Mouse (Mus musculus) ES-Bruce4 (cell line): ENCODE results near the gene Ctxn2. TPM values are rescaled to one million over a fixed set of nuclear protein-coding genes. Genes with fewer than 3 reads are reported as not detected.

ENCODE experiments used
- H3K27ac ChIP-seq: 2 replicates; pipeline ENCODE4 v1.5.1; 2012; ENCODE audit warnings: low read length, inconsistent platforms; ENCODE audit not compliant: insufficient read depth
- H3K27me3 ChIP-seq: 2 replicates; pipeline ENCODE4 v1.6.1; 2012; ENCODE audit warnings: mild to moderate bottlenecking, low read length, inconsistent platforms; ENCODE audit not compliant: control insufficient read depth, poor library complexity, insufficient read depth, severe bottlenecking
- H3K36me3 ChIP-seq: 2 replicates; pipeline ENCODE4 v1.6.1; 2012; ENCODE audit warnings: inconsistent platforms, mild to moderate bottlenecking, low read length, moderate library complexity; ENCODE audit not compliant: control insufficient read depth, poor library complexity, insufficient read depth, severe bottlenecking
- H3K4me1 ChIP-seq: one replicate; pipeline ENCODE4 v1.8.1; 2011; ENCODE audit warnings: low read length; ENCODE audit not compliant: control insufficient read depth, insufficient read depth
- H3K4me3 ChIP-seq: 2 replicates; pipeline ENCODE4 v1.5.1; 2011; ENCODE audit warnings: low read depth, mild to moderate bottlenecking, low read length
- H3K9ac ChIP-seq: 2 replicates; pipeline ENCODE4 v1.6.1; 2012; ENCODE audit warnings: low read depth, mild to moderate bottlenecking, inconsistent platforms; ENCODE audit not compliant: poor library complexity, severe bottlenecking
- H3K9me3 ChIP-seq: replicated peaks from 2 replicates; pipeline ENCODE4 v1.6.1; 2012; ENCODE audit warnings: mild to moderate bottlenecking, low read length, inconsistent platforms; ENCODE audit not compliant: control insufficient read depth, poor library complexity, insufficient read depth, severe bottlenecking
- CTCF ChIP-seq: IDR thresholded peaks from one replicate; pipeline ENCODE4 v1.8.1; 2011; ENCODE audit warnings: low read depth, low read length
- EP300 ChIP-seq: IDR thresholded peaks from 2 replicates; pipeline ENCODE4 v1.6.1; 2011; ENCODE audit warnings: low read depth, low read length; ENCODE audit not compliant: insufficient read depth
- POLR2A ChIP-seq: IDR thresholded peaks from one replicate; pipeline ENCODE4 v1.8.1; 2011; ENCODE audit warnings: low read length; ENCODE audit not compliant: insufficient read depth
- polyA plus RNA-seq: library from polyadenylated mRNA; stranded (reverse); fragments of >200 nt; gene quantifications from 2 replicates; pipeline ENCODE4 v1.2.4, GENCODE M21; 2011; ENCODE audit warnings: low read depth; ENCODE audit not compliant: missing spikeins, insufficient read depth, insufficient read length

Ctxn2 gene
- polyA plus RNA-seq, 1 experiment, result not detected

- no peak for TF ChIP-seq CTCF
- Histone ChIP-seq H3K4me1 (peaks cover 3% of the 10 kb centered on the region), H3K4me3 (no peak overlapping the region), H3K27ac (no peak overlapping the region), H3K27me3 (no peaks in the 10 kb centered on the region; the same call in 1 of the 2 replicates), H3K9me3 (no peaks in the 10 kb centered on the region), H3K9ac (no peak overlapping the region; the same call in 1 of the 2 replicates), H3K36me3 (no peaks in the 10 kb centered on the region)
These were observed 354 bp downstream of the Ctxn2 start for GRCm38 (mm10) chr2:125136846-125137245.

GRCm38 (mm10) chr2:125142336-125142735, 5.8 kb downstream of the Ctxn2 start:
- Histone ChIP-seq H3K4me1 (no peaks in the 10 kb centered on the region), H3K4me3 (no peak overlapping the region), H3K9ac (no peak overlapping the region), H3K27ac (no peak overlapping the region), H3K27me3 (no peaks in the 10 kb centered on the region), H3K36me3 (no peaks in the 10 kb centered on the region), H3K9me3 (no peaks in the 10 kb centered on the region)
- TF ChIP-seq EP300, result no peak
- no peak for TF ChIP-seq POLR2A
- no peak for TF ChIP-seq CTCF

DNA sequence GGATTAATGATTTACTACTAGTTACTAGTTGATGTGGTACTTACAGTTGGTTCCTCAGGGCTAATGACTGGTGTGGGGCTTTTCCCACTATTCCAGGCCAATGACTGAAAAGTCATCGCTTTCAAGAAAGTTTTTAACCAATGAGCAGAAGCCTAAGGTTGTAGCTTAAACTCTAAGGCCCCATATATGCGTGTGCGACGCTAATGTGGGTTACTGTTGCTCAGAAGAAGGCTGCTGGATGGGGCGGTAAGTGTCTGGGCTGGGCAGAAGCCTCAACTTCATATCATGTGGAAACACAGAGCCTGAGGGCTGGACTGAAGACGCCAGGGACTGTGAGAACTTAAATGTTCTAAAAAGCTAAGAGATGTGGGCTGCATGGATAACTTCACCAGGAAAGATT, 15.9 kb downstream of the Ctxn2 start, which contains the start of gene Slc12a1:
Slc12a1 (plus strand) TSS at position 118 of the 400 bp plus-strand sequence.
- H3K4me1 ChIP-seq, result no peaks in the 10 kb centered on the region
- TF ChIP-seq CTCF (no peak), EP300 (no peak), POLR2A (no peak)
- no peaks in the 10 kb centered on the region; the same call in 1 of the 2 replicates for H3K9me3 ChIP-seq
- H3K27ac ChIP-seq, result no peak within 1 kb of the TSS
- no peaks in the 10 kb centered on the region for H3K36me3 ChIP-seq
- no peaks in the 10 kb centered on the region; the same call in 1 of the 2 replicates for H3K27me3 ChIP-seq
- H3K9ac ChIP-seq, result no peak within 1 kb of the TSS
- no peak within 1 kb of the TSS for H3K4me3 ChIP-seq

DNA sequence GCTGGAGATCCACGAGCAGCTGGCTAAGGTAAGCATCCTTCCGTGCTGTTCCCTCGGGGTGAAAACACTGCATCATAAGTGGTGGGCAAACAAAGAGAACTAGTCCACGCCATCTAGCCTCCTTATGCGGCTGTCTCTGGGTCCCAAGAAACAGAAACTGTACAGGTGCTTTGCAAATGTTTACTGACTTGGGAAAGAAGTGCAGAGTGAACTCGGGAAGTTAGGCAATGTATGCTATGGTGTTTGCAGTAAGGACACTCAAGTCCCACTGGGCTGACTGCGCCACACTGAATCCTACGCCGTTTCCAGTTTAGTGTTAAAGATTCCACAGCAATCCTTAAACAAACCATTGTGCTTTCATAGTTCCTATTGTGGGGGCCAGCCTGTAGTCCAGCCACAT, 17.8 kb downstream of the Ctxn2 start:
- no peaks in the 10 kb centered on the region for H3K27me3 ChIP-seq
- H3K27ac ChIP-seq, result no peak overlapping the region
- H3K4me3 ChIP-seq, result no peak overlapping the region
- no peaks in the 10 kb centered on the region for H3K4me1 ChIP-seq
- H3K36me3 ChIP-seq, result no peaks in the 10 kb centered on the region
- TF ChIP-seq CTCF (no peak), POLR2A (no peak), EP300 (no peak)
- H3K9ac ChIP-seq, result no peak overlapping the region
- H3K9me3 ChIP-seq, result no peaks in the 10 kb centered on the region; the same call in 1 of the 2 replicates

DNA sequence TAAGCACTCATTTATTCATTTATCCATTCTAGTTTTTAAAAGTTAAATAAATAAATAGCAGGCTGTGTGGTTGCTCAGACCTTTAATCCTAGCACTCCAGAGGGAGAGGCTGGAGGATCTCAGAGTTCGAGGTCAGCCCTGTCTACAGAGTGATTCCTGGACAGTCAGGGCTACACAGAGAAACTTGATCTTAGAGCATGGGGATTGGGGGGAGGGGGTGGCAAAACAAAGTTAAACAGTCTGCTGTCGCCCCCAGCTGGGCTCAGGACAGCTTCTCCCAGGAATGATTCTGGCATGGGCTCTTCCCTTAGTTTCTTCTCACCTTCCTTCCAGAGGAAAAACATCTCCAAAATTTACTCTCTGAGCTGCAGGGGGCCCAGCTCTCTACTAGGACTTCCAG, 19.0 kb downstream of the Ctxn2 start:
- Histone ChIP-seq H3K4me3 (no peak overlapping the region), H3K27me3 (no peaks in the 10 kb centered on the region), H3K27ac (no peak overlapping the region), H3K9ac (no peak overlapping the region), H3K4me1 (no peaks in the 10 kb centered on the region), H3K36me3 (no peaks in the 10 kb centered on the region), H3K9me3 (no peaks in the 10 kb centered on the region; the same call in 1 of the 2 replicates)
- TF ChIP-seq POLR2A (no peak), EP300 (no peak), CTCF (peak; percentile 42)

GRCm38 (mm10) chr2:125162012-125162470, 25.5 kb downstream of the Ctxn2 start:
- Histone ChIP-seq H3K27ac (no peak overlapping the region), H3K9me3 (no peaks in the 10 kb centered on the region), H3K9ac (no peak overlapping the region), H3K4me1 (no peaks in the 10 kb centered on the region), H3K36me3 (no peaks in the 10 kb centered on the region), H3K4me3 (no peak overlapping the region), H3K27me3 (no peaks in the 10 kb centered on the region)
- TF ChIP-seq POLR2A (no peak), CTCF (no peak), EP300 (no peak)
